Mouse (Mus musculus) limb, embryonic 12.5 days (tissue): ENCODE measurements at regions not wholly inside any gene's neighbourhood (a gene's known extent, or its start where the extent isn't known, plus 50 kb on each side); places are given as distances from the start of the nearest gene placed in this dataset.

ENCODE experiments used
- ATAC-seq: fragments of 200-750 bp; cut with Nextera tagmentation; 2 replicates; pipeline ENCODE4 v1.8.0; 2017; ENCODE audit warnings: low read depth, moderate TSS enrichment; ENCODE audit not compliant: insufficient number of reproducible peaks, insufficient read depth, low FRiP score, low TSS enrichment
- H3K27ac ChIP-seq: fragments of 300-500 bp; sonication (generic); 2 replicates; pipeline ENCODE4 v1.5.1; 2016; ENCODE audit warnings: mild to moderate bottlenecking, moderate library complexity
- H3K27me3 ChIP-seq: fragments of 300-500 bp; sonication (generic); 2 replicates; pipeline ENCODE4 v1.6.1; 2016; ENCODE audit warnings: mild to moderate bottlenecking, moderate library complexity
- H3K36me3 ChIP-seq: fragments of 300-500 bp; sonication (generic); 2 replicates; pipeline ENCODE4 v1.6.1; 2016; ENCODE audit warnings: mild to moderate bottlenecking, moderate library complexity
- H3K4me1 ChIP-seq: fragments of 300-500 bp; sonication (generic); replicated peaks from 2 replicates; pipeline ENCODE4 v1.6.1; 2016
- H3K4me2 ChIP-seq: fragments of 300-500 bp; sonication (generic); 2 replicates; pipeline ENCODE4 v1.6.1; 2016; ENCODE audit warnings: mild to moderate bottlenecking, moderate library complexity
- H3K4me3 ChIP-seq: fragments of 300-500 bp; sonication (generic); replicated peaks from 2 replicates; pipeline ENCODE4 v1.5.1; 2016; ENCODE audit warnings: mild to moderate bottlenecking
- H3K9ac ChIP-seq: fragments of 300-500 bp; sonication (generic); replicated peaks from 2 replicates; pipeline ENCODE4 v1.6.1; 2016; ENCODE audit warnings: mild to moderate bottlenecking, moderate library complexity
- H3K9me3 ChIP-seq: fragments of 300-500 bp; sonication (generic); 2 replicates; pipeline ENCODE4 v1.6.1; 2016; ENCODE audit warnings: mild to moderate bottlenecking, moderate library complexity
- WGBS: fragments of 180-500 bp; shearing (Covaris S2); methylation state at CpG from one replicate; pipeline ENCODE4 v1.1.7; 2016; 5-methylcytosine and 5-hydroxymethylcytosine counted together

GRCm38 (mm10) chr9:69678634-69679033 lies 82.1 kb downstream of the Foxb1 start:
- H3K27ac ChIP-seq, result no peak overlapping the region
- peaks cover 5% of the 10 kb centered on the region for H3K4me1 ChIP-seq
- H3K36me3 ChIP-seq, result no peaks in the 10 kb centered on the region
- H3K4me3 ChIP-seq, result no peak overlapping the region
- 88% methylated on average over 1 of the region's 1 CpGs for WGBS
- no peak overlapping the region for H3K4me2 ChIP-seq
- peaks cover 14% of the 10 kb centered on the region; the same call in 1 of the 2 replicates for H3K27me3 ChIP-seq
- 0 out of 2 replicates have a peak, but pooled peaks cover 6% of the 10 kb centered on the region for H3K9me3 ChIP-seq
- ATAC-seq, result no peak
- no peak overlapping the region for H3K9ac ChIP-seq

GRCm38 (mm10) chr9:69673463-69674105 lies 87.2 kb downstream of the Foxb1 start:
- peaks cover 59% of the 10 kb centered on the region for H3K27me3 ChIP-seq
- peaks cover 24% of the 10 kb centered on the region for H3K4me1 ChIP-seq
- no peak overlapping the region for H3K27ac ChIP-seq
- no peak overlapping the region for H3K4me2 ChIP-seq
- no peak overlapping the region for H3K9ac ChIP-seq
- no peak overlapping the region for H3K4me3 ChIP-seq
- no peak for ATAC-seq
- WGBS, result 63% methylated on average over 10 of the region's 10 CpGs
- H3K36me3 ChIP-seq, result no peaks in the 10 kb centered on the region
- H3K9me3 ChIP-seq, result 0 out of 2 replicates have a peak, but pooled peaks cover 6% of the 10 kb centered on the region

- Histone ChIP-seq H3K27me3 (peaks cover 67% of the 10 kb centered on the region), H3K4me1 (peaks cover 30% of the 10 kb centered on the region), H3K9ac (no peak overlapping the region), H3K4me3 (no peak overlapping the region), H3K4me2 (no peak overlapping the region), H3K36me3 (no peaks in the 10 kb centered on the region), H3K9me3 (0 out of 2 replicates have a peak, but pooled peaks cover 6% of the 10 kb centered on the region), H3K27ac (no peak overlapping the region)
- 75% methylated on average over 13 of the region's 13 CpGs for WGBS
- no peak for ATAC-seq
Measured at GRCm38 (mm10) chr9:69672657-69673462, 87.9 kb downstream of the Foxb1 start.

GRCm38 (mm10) chr9:69671199-69671598 lies 89.5 kb downstream of the Foxb1 start:
- WGBS, result 2% methylated on average over 18 of the region's 18 CpGs
- no peak for ATAC-seq
- Histone ChIP-seq H3K4me1 (peaks cover 30% of the 10 kb centered on the region), H3K4me3 (peak overlapping the region; percentile 30), H3K27me3 (peaks cover 81% of the 10 kb centered on the region), H3K27ac (no peak overlapping the region), H3K9ac (no peak overlapping the region), H3K4me2 (peak overlapping the region; percentile 52), H3K36me3 (no peaks in the 10 kb centered on the region), H3K9me3 (0 out of 2 replicates have a peak, but pooled peaks cover 6% of the 10 kb centered on the region)

- peaks cover 80% of the 10 kb centered on the region for H3K27me3 ChIP-seq
- no peak for ATAC-seq
Measured at GRCm38 (mm10) chr9:69670551-69671044, 90.1 kb downstream of the Foxb1 start.

GRCm38 (mm10) chr9:69669611-69670550 lies 90.9 kb downstream of the Foxb1 start:
- H3K4me1 ChIP-seq, result peaks cover 30% of the 10 kb centered on the region
- H3K4me3 ChIP-seq, result peak overlapping the region; percentile 30
- no peaks in the 10 kb centered on the region for H3K36me3 ChIP-seq
- no peak overlapping the region for H3K9ac ChIP-seq
- H3K27ac ChIP-seq, result no peak overlapping the region
- H3K27me3 ChIP-seq, result peaks cover 84% of the 10 kb centered on the region
- H3K4me2 ChIP-seq, result peak overlapping the region; percentile 52
- WGBS, result under 1% methylated on average over 25 of the region's 25 CpGs
- ATAC-seq, result no peak
- H3K9me3 ChIP-seq, result 0 out of 2 replicates have a peak, but pooled peaks cover 6% of the 10 kb centered on the region

More at GRCm38 (mm10) chr9:69670551-69671044, 90.1 kb downstream of the Foxb1 start:
- Histone ChIP-seq H3K4me1 (peaks cover 30% of the 10 kb centered on the region), H3K36me3 (no peaks in the 10 kb centered on the region), H3K4me2 (peak overlapping the region; percentile 52), H3K4me3 (peak overlapping the region; percentile 30), H3K9ac (no peak overlapping the region), H3K27ac (no peak overlapping the region), H3K9me3 (0 out of 2 replicates have a peak, but pooled peaks cover 6% of the 10 kb centered on the region)
- under 1% methylated on average over 17 of the region's 17 CpGs for WGBS

GRCm38 (mm10) chr9:69668475-69669090 lies 92.2 kb downstream of the Foxb1 start:
- Histone ChIP-seq H3K27ac (no peak overlapping the region), H3K27me3 (peaks cover 75% of the 10 kb centered on the region), H3K4me3 (no peak overlapping the region), H3K9me3 (no peaks in the 10 kb centered on the region), H3K9ac (no peak overlapping the region), H3K4me2 (no peak overlapping the region), H3K36me3 (no peaks in the 10 kb centered on the region), H3K4me1 (peaks cover 30% of the 10 kb centered on the region)
- WGBS, result 2% methylated on average over 9 of the region's 9 CpGs
- ATAC-seq, result no peak

- ATAC-seq, result no peak
- H3K27ac ChIP-seq, result no peak overlapping the region
Measured at GRCm38 (mm10) chr9:69667064-69667533, 93.6 kb downstream of the Foxb1 start.

GRCm38 (mm10) chr9:69664201-69664600 lies 96.5 kb downstream of the Foxb1 start:
- WGBS, result 87% methylated on average over 3 of the region's 3 CpGs
- Histone ChIP-seq H3K9ac (no peak overlapping the region), H3K27me3 (peaks cover 41% of the 10 kb centered on the region), H3K9me3 (no peaks in the 10 kb centered on the region), H3K4me2 (no peak overlapping the region), H3K36me3 (no peaks in the 10 kb centered on the region), H3K4me3 (no peak overlapping the region), H3K4me1 (peaks cover 12% of the 10 kb centered on the region; the same call in 1 of the 2 replicates), H3K27ac (no peak overlapping the region)
- ATAC-seq, result no peak

More at GRCm38 (mm10) chr9:69667064-69667533, 93.6 kb downstream of the Foxb1 start:
- Histone ChIP-seq H3K27me3 (peaks cover 63% of the 10 kb centered on the region), H3K9me3 (no peaks in the 10 kb centered on the region), H3K9ac (no peak overlapping the region), H3K4me2 (no peak overlapping the region), H3K4me1 (peaks cover 30% of the 10 kb centered on the region), H3K4me3 (no peak overlapping the region), H3K36me3 (no peaks in the 10 kb centered on the region)
- WGBS, result 73% methylated on average over 7 of the region's 7 CpGs

GRCm38 (mm10) chr9:69662394-69662793 lies 98.3 kb downstream of the Foxb1 start:
- no peak overlapping the region for H3K27ac ChIP-seq
- H3K4me1 ChIP-seq, result no peaks in the 10 kb centered on the region; the same call in 1 of the 2 replicates
- WGBS, result 44% methylated on average over 5 of the region's 5 CpGs
- H3K4me3 ChIP-seq, result no peak overlapping the region
- H3K4me2 ChIP-seq, result no peak overlapping the region
- no peaks in the 10 kb centered on the region for H3K9me3 ChIP-seq
- H3K9ac ChIP-seq, result no peak overlapping the region
- H3K36me3 ChIP-seq, result no peaks in the 10 kb centered on the region
- peaks cover 22% of the 10 kb centered on the region for H3K27me3 ChIP-seq
- ATAC-seq, result no peak
